ENCODE assay signal across 8 mouse cellular contexts in genomic region chr16:23271746-23272520, GRCm38 (mm10). TPM values are rescaled to one million over a fixed set of nuclear protein-coding genes. Genes with fewer than 3 reads are reported as not detected.
DNase-seq lines count a peak whose midpoint lies in the region; ATAC-seq and TF ChIP-seq lines count a peak whose summit lies in the region.

No protein-coding gene starts in this region.

- TF ChIP-seq EP300 in heart, postnatal 0 days (IDR thresholded peaks at IDR 0.05; ENCODE audit: low read depth): no peak

- peak; percentile 64 for ATAC-seq in heart, postnatal 0 days (ENCODE audit: insufficient read depth, low read depth)
- ATAC-seq in heart, embryonic 11.5 days (replicated peaks; ENCODE audit: insufficient number of reproducible peaks, low FRiP score, low TSS enrichment): no peak
- ATAC-seq in midbrain, embryonic 11.5 days (ENCODE audit: low FRiP score): no peak
- no peak for ATAC-seq in midbrain, embryonic 16.5 days
- peak; percentile 60 for ATAC-seq in common myeloid progenitor, adult 5-6 weeks (replicated peaks; ENCODE audit: low read depth, poor library complexity, severe bottlenecking)
- ATAC-seq in monocyte, adult 5-6 weeks (replicated peaks; ENCODE audit: insufficient number of reproducible peaks, low FRiP score, low TSS enrichment, poor library complexity, severe bottlenecking): peak; percentile 74
- no peak for ATAC-seq in forebrain, embryonic 15.5 days (replicated peaks)

- peak overlapping the region; percentile 11; the same call in 1 of the 2 replicates for H3K27ac ChIP-seq in heart, postnatal 0 days (ENCODE audit: low read depth)
- no peak overlapping the region for H3K27ac ChIP-seq in heart, embryonic 11.5 days (ENCODE audit: low read depth, low read length)
- H3K27ac ChIP-seq in midbrain, embryonic 11.5 days (ENCODE audit: low read depth, low read length): no peak overlapping the region
- no peak overlapping the region for H3K27ac ChIP-seq in midbrain, embryonic 16.5 days (ENCODE audit: low read length)
- no peak overlapping the region for H3K27ac ChIP-seq in forebrain, embryonic 15.5 days (replicated peaks)

- TF ChIP-seq CTCF in heart, postnatal 0 days (IDR thresholded peaks at IDR 0.05; ENCODE audit: low read depth): no peak

- 62% methylated on average over 14 of the region's 14 CpGs for WGBS in heart, postnatal 0 days
- 66% methylated on average over 14 of the region's 14 CpGs for WGBS in heart, embryonic 11.5 days (ENCODE audit: insufficient replicate concordance)
- WGBS in midbrain, embryonic 11.5 days: 72% methylated on average over 14 of the region's 14 CpGs
- 73% methylated on average over 14 of the region's 14 CpGs for WGBS in midbrain, embryonic 16.5 days
- 71% methylated on average over 14 of the region's 14 CpGs for WGBS in forebrain, embryonic 15.5 days

- no peaks in the 10 kb centered on the region for H3K9me3 ChIP-seq in heart, postnatal 0 days (replicated peaks; ENCODE audit: control insufficient read depth, low read length)
- H3K9me3 ChIP-seq in heart, embryonic 11.5 days (replicated peaks; ENCODE audit: control insufficient read depth, low read length): no peaks in the 10 kb centered on the region
- H3K9me3 ChIP-seq in midbrain, embryonic 11.5 days (ENCODE audit: control insufficient read depth, low read length): no peaks in the 10 kb centered on the region
- no peaks in the 10 kb centered on the region for H3K9me3 ChIP-seq in midbrain, embryonic 16.5 days (replicated peaks; ENCODE audit: control insufficient read depth, low read length, poor library complexity, severe bottlenecking)
- no peaks in the 10 kb centered on the region for H3K9me3 ChIP-seq in forebrain, embryonic 15.5 days

- H3K4me1 ChIP-seq in heart, postnatal 0 days (ENCODE audit: control insufficient read depth, insufficient read depth): peaks cover 24% of the 10 kb centered on the region
- peaks cover 28% of the 10 kb centered on the region for H3K4me1 ChIP-seq in heart, embryonic 11.5 days (ENCODE audit: control insufficient read depth, insufficient read depth, low read length)
- peaks cover 33% of the 10 kb centered on the region for H3K4me1 ChIP-seq in midbrain, embryonic 11.5 days (ENCODE audit: control insufficient read depth, insufficient read depth, low read length)
- H3K4me1 ChIP-seq in midbrain, embryonic 16.5 days (ENCODE audit: control insufficient read depth, insufficient read depth, low read length): peaks cover 18% of the 10 kb centered on the region
- peaks cover 28% of the 10 kb centered on the region for H3K4me1 ChIP-seq in forebrain, embryonic 15.5 days

- DNase-seq in heart, postnatal 0 days (ENCODE audit: low spot score): peak; percentile 47
- DNase-seq in midbrain, embryonic 11.5 days (ENCODE audit: low spot score, missing footprints): peak; percentile 82
- no peak for DNase-seq in gastrocnemius, postnatal 14 days

- intact Hi-C loops in gastrocnemius, postnatal 14 days (cut with DNase I; ENCODE audit: low total_unique reads): no loop called here

- H3K36me3 ChIP-seq in heart, postnatal 0 days (replicated peaks; ENCODE audit: control insufficient read depth, insufficient read depth, low read length): no peaks in the 10 kb centered on the region
- H3K36me3 ChIP-seq in heart, embryonic 11.5 days (ENCODE audit: control insufficient read depth, insufficient read depth, low read length): no peaks in the 10 kb centered on the region
- H3K36me3 ChIP-seq in midbrain, embryonic 11.5 days (ENCODE audit: control insufficient read depth, insufficient read depth, low read length): no peaks in the 10 kb centered on the region
- H3K36me3 ChIP-seq in midbrain, embryonic 16.5 days (ENCODE audit: control insufficient read depth, insufficient read depth, low read length): no peaks in the 10 kb centered on the region
- no peaks in the 10 kb centered on the region for H3K36me3 ChIP-seq in forebrain, embryonic 15.5 days

- no peaks in the 10 kb centered on the region for H3K27me3 ChIP-seq in heart, postnatal 0 days (ENCODE audit: control insufficient read depth, insufficient read depth, low read length)
- 0 out of 2 replicates have a peak, but pooled peaks cover 2% of the 10 kb centered on the region for H3K27me3 ChIP-seq in heart, embryonic 11.5 days (ENCODE audit: control insufficient read depth, insufficient read depth, low read length)
- no peaks in the 10 kb centered on the region; the same call in 1 of the 2 replicates for H3K27me3 ChIP-seq in midbrain, embryonic 11.5 days (ENCODE audit: control insufficient read depth, insufficient read depth, low read length)
- no peaks in the 10 kb centered on the region for H3K27me3 ChIP-seq in midbrain, embryonic 16.5 days (ENCODE audit: control insufficient read depth, insufficient read depth, low read depth, low read length)
- H3K27me3 ChIP-seq in forebrain, embryonic 15.5 days: no peaks in the 10 kb centered on the region

- H3K9ac ChIP-seq in heart, postnatal 0 days (replicated peaks; ENCODE audit: low read depth, low read length): no peak overlapping the region
- no peak overlapping the region for H3K9ac ChIP-seq in heart, embryonic 11.5 days (ENCODE audit: low read depth, low read length)
- H3K9ac ChIP-seq in midbrain, embryonic 11.5 days (ENCODE audit: low read length): no peak overlapping the region
- no peak overlapping the region for H3K9ac ChIP-seq in midbrain, embryonic 16.5 days (ENCODE audit: low read depth, low read length)
- H3K9ac ChIP-seq in forebrain, embryonic 15.5 days (replicated peaks): no peak overlapping the region

- no peak overlapping the region for H3K4me3 ChIP-seq in heart, postnatal 0 days (ENCODE audit: low read depth, low read length)
- no peak overlapping the region for H3K4me3 ChIP-seq in heart, embryonic 11.5 days (ENCODE audit: low read depth, low read length)
- no peak overlapping the region for H3K4me3 ChIP-seq in midbrain, embryonic 11.5 days (ENCODE audit: low read depth, low read length)
- no peak overlapping the region for H3K4me3 ChIP-seq in midbrain, embryonic 16.5 days (ENCODE audit: low read depth, low read length)
- no peak overlapping the region for H3K4me3 ChIP-seq in forebrain, embryonic 15.5 days

- no peak overlapping the region for H3K4me2 ChIP-seq in heart, postnatal 0 days (ENCODE audit: low read depth, low read length)
- no peak overlapping the region for H3K4me2 ChIP-seq in heart, embryonic 11.5 days
- H3K4me2 ChIP-seq in midbrain, embryonic 11.5 days: no peak overlapping the region
- H3K4me2 ChIP-seq in midbrain, embryonic 16.5 days (ENCODE audit: low read length): no peak overlapping the region
- H3K4me2 ChIP-seq in forebrain, embryonic 15.5 days (replicated peaks): no peak overlapping the region

RNA-seq across cellular contexts. Expression of gene St6gal1, which starts 47.4 kb away (rescaled TPM):
- 23.5 and 34.4 TPM in 2 replicates for total RNA-seq in heart, postnatal 0 days (2014; rRNA removed; ENCODE audit: low replicate concordance)
- 8.8 and 10.0 TPM in 2 replicates for polyA plus RNA-seq in heart, postnatal 0 days (2015; fragmentation: Nextera tagmentation; extraction: Ambion mirVana)
- polyA plus RNA-seq in heart, embryonic 11.5 days (2014; fragmentation: Nextera tagmentation; extraction: Ambion mirVana): 16.3 and 18.5 TPM in 2 replicates
- 31.8 and 34.1 TPM in 2 replicates for polyA plus RNA-seq in midbrain, embryonic 11.5 days (2014; fragmentation: Nextera tagmentation; extraction: Ambion mirVana)
- polyA plus RNA-seq in midbrain, embryonic 16.5 days (2015; fragmentation: Nextera tagmentation; extraction: Ambion mirVana): 19.3 and 28.5 TPM in 2 replicates
- 0.34 and 0.41 TPM in 2 replicates for total RNA-seq in common myeloid progenitor, adult 5-6 weeks (2017)
- total RNA-seq in monocyte, adult 5-6 weeks (2017): 27.2 to 29.6 TPM (median 27.3 TPM) in 3 replicates
- polyA plus RNA-seq in forebrain, embryonic 15.5 days (2015; fragmentation: Nextera tagmentation; extraction: Ambion mirVana): 53.8 and 55.9 TPM in 2 replicates
- total RNA-seq in gastrocnemius, postnatal 14 days (2021): 1 to 10 TPM; 6.4 to 8.9 TPM

Comparison
In these comparisons a context has a peak if more than half of its experiments do, and no peak if none do; other contexts are left out.
1. ATAC-seq: peak in heart, postnatal 0 days (single experiment), common myeloid progenitor, adult 5-6 weeks (single experiment) and monocyte, adult 5-6 weeks (single experiment); none in heart, embryonic 11.5 days (single experiment), midbrain, embryonic 11.5 days (single experiment), midbrain, embryonic 16.5 days (single experiment) and forebrain, embryonic 15.5 days (single experiment).